Mouse (Mus musculus): ENCODE data around the gene Vps29.

Gene Vps29

DNA sequence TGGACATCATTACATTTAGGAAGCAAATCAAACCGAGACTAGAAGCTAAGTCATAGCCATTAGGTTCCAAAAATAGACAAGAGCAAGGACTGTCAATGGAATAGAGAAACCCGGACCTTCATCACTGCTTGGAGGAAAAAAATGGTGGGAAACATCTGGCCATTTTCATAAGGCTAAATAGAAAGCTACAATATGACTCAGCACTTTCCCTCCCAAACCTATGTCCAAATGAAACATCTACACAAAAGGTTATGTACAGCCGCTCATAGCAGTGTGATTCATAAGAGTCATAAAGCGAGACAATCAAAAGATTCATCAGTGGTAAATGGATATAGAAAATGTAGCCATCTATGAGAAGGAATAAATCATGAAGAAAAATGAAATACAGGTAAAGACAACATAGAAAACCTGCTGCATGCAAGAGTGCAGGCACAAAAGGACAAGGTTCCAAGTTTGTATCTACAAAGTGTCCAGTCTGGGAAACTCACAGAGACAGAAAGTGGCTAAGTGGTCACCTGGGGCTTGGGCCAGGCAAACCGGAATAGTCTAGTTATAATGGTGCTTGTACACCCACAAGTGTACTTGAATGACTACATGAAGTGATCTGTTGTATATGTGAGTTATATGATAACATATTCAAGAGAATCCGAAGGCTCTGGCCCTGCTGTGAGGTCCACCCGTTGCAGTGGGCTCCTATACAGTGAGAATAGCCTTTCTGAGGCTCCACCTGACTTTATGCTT lies 17.4 kb upstream of the Vps29 start:
- DNase-seq (ENCODE audit: low read depth, low spot score) = no peak

DNA sequence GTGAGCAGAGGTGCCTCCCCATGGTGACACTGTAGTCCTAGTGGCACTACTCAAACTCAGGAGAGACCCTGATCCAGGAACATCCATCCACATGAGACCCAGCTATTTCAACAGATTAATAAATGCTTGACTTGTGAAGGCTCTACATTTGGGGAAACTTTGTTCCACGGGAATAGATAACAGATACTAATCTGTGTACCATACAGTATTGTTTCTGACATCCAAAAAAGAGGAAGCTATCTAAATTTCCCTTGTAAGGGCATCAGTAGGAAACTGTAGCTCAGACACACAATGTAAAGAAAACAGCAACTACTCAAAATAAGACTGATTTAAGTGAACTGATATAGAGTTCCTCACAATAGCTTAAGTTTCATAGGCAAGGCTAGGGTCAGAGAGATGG lies 11.3 kb upstream of the Vps29 start:
- DNase-seq (ENCODE audit: low read depth, low spot score) = no peak

DNA sequence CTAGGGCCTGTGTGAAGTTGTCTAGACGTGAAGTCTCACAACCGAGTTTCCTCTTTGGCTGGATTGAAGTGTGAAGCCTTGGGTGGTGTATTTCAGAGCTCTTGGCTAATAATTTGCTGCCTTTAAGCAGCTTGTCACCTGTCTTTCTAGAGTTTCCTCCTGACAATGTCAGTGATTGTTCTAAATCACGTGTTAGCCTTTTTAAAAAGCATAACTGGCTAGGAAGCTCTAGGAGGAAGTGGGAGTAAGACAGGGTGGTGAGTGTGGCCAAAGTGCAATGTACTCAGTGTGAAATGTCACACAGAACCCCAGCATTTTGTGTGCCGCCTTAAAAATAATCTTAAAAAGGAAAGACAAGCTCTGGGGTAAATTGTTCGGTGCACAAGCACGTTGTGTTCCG lies 10.4 kb upstream of the Vps29 start:
- no peak for DNase-seq (ENCODE audit: low read depth, low spot score)

DNA sequence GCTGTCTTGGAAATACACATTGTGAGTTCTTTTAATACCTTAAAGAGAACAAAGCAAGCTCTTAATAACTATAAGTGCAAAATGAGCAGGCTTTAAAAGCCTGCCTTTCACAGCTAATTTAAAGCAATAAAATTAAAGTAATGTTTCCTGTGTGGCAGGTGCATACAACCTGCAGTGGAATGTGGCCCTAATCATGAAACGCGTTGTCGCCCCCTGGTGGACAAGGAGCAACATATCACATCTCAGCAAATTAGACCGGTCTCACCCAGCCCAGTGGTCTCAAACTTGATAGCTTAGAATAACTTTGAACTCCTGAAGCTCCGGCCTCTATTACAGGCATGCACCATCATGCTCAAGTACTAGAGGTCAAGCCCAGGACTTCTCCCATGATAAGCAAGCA lies 9.9 kb upstream of the Vps29 start:
- peak; percentile 65 for DNase-seq (ENCODE audit: low read depth, low spot score)

DNA sequence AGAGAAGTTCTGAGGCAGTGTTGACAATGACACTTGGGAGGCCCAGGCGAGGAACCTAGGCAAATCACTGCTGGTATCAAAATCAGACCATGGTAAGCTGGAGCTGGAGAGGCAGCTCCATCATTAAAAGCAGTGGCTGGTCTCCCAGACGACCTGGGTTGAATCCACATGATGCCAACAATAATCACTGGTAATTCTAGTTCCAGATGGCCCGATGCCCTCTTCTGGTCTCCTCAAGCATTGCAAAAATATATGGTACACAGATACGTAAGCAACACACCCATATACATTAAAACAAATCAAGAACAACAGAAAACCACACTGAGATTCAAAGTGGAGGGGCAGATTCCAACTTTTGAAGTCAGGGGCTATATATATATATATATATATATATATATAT lies 8.4 kb upstream of the Vps29 start:
- no peak for DNase-seq (ENCODE audit: low read depth, low spot score)

DNA sequence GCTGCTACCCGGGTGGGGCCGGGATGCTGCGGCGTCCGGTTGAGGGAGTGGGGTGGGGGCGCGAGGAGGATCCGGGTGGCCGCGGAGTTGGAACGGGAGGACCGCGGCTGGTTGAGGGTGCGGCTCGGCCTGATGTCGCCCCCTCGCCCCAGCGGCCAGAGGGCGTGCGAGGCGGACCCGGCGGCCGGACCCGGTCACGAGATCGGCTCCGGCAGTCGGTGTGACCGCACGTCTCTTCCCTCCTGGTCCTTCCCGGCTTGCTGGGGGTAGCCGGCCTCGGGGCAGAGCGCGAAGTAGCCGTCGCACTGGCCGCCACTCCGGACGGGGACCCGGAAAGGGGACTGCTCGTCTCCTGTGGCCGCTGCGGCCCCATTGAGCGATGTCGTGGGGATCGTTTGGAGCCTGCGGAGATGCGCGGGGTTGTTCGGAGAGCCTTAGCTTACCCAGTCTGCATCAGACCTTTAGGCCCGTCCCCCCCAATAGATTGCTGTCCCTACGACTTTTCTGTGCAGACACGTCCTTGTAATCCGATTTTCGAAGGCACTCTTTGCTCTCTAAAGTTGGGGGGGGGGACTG lies 411 bp downstream of the Vps29 start:
- no peak for DNase-seq (ENCODE audit: low read depth, low spot score)

DNA sequence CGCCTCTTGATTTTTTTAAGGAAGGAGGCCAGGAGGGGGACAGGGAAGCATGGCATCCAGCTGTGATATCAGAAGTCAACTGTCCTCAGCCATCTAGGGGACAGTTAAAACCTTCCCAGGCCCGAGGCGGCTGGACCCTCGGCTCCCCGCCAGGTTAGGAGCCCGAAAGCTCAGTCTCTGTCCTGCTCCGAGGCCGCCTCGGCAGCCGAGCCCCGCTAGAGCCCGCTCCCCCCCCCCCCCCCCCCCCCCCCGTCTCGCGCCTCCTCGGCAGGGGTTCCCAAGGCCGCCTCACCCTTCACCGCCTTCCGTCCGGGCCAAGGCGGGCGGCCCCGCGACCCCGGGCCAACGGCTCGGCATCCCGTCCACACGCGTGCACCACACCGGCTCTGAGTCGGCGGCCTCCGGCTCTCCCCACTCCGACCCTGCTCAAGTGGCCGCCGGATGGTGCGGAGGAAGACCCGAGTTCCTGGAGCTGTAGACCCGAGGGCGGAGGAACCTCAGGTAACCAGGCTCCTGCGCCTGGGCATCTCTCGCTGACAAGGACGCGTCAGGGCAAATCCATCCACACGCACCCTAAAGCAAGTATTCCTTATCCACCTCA lies 17.5 kb downstream of the Vps29 start, which contains the start of gene Gpn3:
TSS of gene Gpn3 (plus strand) at position 286 of the 601 bp plus-strand sequence.
- DNase-seq (ENCODE audit: low read depth, low spot score) = no peak

DNA sequence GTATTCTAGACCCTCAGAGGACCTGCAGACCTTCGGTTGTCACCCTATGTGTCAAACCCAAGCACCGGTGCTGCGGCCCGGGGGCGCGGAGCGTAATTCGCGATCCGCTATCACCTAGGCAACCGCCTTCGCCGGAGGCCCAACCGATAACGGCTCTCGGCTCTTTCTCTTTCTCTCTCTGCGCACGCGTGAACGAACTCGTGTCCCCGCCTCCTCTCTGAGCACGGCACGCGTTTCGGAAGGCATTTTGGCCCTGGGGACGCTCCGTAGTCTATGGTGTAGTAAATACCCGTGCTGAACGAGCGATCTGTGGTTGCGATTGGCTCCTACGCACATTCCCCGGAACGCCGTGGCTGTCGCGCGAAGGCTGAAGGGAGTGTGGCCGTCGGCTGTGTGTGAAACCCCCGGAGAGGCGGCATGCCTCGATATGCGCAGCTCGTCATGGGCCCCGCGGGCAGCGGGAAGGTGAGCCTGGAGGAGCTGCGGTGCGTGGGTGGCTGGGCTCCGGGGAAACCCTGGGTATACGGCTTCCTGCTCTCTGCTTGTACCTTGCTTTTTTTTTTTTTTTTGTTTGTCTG lies 18.1 kb downstream of the Vps29 start, which contains the start of gene Fam216a:
TSS of gene Fam216a (minus strand) at position 173 of the 578 bp plus-strand sequence.
- peak; percentile 99 for DNase-seq (ENCODE audit: low read depth, low spot score)

DNA sequence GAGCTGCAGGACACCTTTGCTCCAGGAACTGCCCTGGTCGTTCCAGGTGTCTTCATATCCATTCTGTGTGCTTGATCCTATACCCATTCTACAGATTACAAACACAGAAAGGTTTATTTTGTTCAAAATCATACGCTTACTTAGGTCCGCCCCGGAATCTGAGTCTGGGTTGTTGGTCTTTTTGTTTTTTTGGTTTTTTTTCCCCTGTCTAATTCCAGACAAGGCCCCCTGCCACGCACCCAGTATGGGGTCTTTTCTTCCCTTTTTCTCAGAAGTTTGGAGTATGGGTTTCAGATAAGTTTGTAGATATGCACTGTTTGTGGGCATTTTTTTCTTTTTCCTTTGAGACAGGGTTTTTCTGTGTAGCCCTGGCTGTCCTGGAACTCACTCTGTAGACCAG lies 18.7 kb downstream of the Vps29 start:
- no peak for DNase-seq (ENCODE audit: low read depth, low spot score)

DNA sequence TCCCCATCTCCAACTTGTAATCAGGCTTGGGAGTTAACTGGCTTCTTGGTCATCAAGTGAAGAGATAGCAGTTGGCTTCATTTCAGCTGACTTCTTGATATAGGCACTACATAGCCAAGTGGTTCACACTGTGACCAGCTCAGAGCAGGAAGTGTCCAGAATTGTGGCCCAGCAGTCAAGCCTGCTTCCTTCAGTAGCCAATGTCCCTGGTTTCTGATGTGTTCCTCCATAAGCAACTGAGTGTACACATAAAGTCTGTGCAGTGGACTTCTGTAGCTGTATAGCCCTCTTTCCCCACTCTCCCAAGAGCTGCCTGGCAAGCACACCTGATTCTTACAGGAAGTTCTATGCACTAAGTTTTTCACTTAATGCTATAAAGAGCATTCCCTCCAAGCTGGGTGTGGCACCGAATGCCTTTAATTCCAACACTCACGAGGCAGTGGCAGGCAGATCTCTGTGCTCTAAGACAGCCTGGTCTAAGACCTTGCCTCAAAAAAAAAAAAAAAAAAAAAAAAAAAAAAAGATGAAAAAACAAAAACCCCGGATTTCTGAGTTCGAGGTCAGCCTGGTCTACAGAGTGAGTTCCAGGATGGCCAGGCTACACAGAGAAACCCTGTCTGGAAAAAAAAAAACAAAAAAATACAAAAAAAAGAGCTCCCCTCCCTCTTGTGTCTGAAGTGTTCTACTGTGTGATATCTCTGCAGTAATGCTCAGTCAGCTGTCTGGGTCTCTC lies 23.1 kb downstream of the Vps29 start:
- DNase-seq (ENCODE audit: low read depth, low spot score) = no peak

DNA sequence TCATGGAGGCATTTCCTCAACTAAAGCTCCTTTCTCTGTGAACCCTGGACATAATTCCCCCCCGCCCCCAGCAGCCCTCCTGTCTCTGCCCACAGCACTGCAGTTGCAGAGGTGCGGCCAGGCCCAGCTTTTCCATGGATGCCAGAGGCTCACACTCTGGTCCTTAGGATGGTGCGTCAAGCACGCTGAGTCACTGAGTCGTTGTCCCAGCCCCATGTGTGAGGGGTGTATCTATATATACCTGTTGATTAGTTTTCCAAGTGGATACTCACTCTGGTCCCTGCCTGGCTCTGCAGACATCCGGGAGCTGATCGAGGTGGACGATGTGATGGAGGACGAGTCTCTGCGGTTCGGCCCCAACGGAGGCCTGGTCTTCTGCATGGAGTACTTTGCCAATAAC lies 24.0 kb downstream of the Vps29 start:
- DNase-seq (ENCODE audit: low read depth, low spot score) = no peak

DNA sequence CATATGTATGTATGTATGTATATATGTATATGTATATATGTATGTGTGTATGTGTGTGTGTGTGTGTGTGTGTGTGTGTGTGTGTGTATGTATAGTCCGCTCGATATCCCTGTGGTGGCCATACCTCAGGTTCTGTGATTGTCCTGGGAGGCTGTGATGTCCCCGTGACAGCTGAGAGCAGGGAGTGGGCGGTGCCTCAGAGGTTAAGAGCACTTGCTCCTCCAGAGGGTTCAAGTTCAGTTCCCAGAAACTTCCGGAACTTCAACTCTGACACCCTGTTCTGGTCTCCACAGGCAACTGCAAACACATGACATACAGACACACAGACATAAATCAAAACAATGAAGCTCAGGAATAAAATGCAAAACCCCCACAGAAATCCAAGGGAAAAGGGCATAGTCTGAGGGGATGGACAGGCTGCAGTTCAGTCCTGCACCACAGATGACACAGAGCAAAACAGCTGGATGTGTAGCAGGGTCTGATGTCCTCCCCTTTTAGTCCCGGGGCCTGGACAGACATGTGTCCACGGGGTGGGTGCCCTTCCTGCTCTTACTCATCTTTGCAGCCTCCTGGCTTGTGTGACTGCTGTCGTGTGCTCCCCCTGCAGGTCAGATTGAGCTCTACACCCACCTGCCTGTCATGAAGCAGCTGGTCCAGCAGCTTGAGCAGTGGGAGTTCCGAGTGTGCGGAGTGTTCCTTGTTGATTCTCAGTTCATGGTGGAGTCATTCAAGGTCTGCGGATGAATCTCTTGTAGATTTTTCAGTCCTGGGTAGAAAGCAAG lies 25.4 kb downstream of the Vps29 start:
- DNase-seq (ENCODE audit: low read depth, low spot score) = peak; percentile 62

DNA sequence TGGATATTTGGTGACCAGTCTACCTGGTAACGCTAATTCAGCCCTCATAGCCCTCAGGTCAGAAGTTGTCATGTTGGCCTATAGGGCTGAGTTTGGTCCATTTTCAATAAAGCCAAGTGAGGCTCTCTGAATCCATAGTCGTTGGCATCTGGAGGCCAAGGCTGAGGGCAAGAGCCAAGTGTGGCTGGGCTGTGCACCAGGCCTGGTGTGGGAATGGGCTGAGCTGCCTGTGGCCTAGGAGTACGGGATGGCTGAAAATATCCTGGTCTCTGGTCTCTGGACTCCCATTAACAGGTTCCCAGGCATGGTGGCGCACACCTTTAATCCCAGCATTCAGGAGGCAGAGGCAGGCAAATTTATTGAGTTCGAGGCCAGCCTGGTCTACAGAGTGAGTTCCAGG lies 35.8 kb downstream of the Vps29 start:
- no peak for DNase-seq (ENCODE audit: low read depth, low spot score)

DNA sequence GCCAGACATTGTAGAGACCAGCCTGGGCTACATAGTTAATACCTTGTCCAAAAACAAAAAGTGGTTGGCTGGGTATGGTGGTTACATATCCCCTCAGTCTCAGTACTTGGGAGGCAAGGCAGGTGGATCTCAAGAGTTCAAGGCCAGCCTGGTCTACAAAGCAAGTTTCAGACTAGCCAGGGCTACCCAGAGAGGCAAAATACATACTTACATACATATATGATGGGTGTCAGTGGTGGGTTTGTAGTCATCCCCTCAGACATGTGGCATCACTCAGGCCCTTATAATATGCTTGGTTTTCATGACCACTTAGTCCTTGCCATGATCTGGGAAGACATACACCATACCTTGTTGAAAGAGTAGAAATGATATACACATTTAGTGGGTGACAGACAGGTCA lies 36.5 kb downstream of the Vps29 start:
- DNase-seq (ENCODE audit: low read depth, low spot score) = no peak

DNA sequence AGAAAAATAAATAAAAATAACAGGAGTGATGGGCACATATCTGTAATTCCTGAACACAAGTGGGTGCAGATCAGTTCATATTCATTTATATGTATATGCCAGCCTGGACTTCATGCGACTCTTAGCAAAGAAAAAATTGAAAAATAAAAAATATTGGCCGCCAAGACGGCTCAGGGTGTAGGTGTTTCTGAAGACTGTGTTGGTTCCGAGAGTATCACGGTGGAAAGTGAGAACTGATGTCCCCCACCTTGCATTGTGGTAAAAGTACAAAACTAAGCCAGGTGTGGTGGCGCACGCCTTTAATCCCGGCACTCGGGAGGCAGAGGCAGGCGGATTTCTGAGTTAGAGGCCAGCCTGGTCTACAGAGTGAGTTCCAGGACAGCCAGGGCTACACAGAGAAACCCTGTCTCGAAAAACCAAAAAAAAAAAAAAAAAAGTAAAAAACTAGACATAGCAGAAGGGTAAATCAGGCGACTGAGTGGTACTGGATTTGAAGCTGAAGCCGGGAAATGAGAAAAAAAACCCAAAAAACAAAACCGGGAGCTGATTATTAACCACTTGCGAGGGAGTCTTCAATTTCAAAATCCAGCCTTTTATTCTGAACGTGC lies 37.1 kb downstream of the Vps29 start:
- no peak for DNase-seq (ENCODE audit: low read depth, low spot score)

DNA sequence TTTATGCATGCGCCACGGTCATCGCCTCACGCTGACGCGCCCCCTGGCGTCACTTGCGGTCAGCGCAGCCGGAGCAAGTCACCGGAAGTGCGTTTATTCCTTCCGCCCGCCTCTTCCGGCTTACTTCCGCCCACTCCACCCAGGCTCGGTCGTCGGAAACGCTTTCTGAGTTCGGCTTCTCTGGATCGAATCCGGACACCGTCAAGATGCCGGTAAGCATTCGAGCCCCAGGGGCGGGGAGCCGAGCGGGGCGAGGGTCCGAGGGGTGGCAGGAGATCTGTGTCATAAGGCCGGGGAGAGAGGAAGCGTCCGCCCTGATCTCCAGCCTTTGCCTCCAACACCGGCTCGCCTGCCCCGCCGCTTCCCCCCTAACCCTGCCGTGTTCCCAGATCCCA lies 37.6 kb downstream of the Vps29 start, which contains the start of gene Arpc3:
TSS of gene Arpc3 (plus strand) at position 93 of the 395 bp plus-strand sequence.
- DNase-seq (ENCODE audit: low read depth, low spot score) = peak; percentile 74

DNA sequence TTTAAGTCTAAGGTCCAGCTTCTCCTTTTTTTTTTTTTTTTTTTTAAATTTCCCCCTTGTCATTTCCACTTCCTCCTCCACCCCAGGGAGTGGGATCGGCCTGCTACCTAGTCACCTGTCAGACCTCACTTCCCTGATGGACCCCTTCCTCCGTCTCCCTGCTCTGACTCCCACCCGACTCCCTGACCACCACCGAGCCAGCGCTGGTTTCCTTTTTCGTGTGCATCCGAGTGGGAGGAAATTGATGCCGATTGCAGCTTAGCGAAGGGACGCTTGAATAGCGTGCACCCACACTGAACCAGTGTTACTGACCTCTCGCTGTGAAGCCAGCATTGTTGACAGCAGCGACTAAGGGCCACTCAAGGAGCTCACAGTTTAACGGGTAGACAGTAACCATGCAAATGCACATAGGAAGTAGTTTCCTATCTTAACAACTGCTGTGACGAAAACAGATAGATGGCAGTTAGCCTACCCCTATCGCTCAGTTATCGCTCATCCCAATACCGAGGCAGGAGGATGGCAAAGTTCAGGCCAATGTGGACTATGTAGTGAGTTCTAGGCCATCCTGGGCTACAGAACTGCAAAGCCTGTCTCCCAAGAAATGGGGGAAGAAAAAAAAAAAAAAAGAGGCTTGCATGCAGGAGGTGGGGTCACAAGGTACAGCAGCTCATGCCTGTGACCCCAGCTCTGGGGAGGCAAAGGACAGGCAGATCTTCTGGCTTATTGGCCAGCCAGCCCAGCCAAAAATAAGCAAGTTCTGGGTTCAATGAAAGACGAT lies 38.2 kb downstream of the Vps29 start:
- no peak for DNase-seq (ENCODE audit: low read depth, low spot score)

DNA sequence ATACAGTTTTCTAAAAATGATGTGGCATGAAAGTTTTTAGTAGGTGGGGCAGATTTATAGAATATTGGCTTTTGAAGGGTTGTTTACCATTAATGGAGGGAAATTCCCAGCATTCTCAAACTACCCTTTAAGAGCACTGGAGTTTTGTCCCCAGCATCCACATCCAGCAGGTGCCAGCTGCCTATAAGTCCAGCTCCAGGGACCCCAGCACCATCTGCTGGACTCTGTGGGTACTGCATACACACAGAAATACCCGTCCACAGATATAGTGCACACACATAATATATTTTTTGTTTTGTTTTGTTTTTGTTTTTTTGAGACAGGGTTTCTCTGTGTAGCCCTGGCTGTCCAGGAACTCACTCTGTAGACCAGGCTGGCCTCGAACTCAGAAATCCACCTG lies 39.7 kb downstream of the Vps29 start:
- peak; percentile 42 for DNase-seq (ENCODE audit: low read depth, low spot score)

DNA sequence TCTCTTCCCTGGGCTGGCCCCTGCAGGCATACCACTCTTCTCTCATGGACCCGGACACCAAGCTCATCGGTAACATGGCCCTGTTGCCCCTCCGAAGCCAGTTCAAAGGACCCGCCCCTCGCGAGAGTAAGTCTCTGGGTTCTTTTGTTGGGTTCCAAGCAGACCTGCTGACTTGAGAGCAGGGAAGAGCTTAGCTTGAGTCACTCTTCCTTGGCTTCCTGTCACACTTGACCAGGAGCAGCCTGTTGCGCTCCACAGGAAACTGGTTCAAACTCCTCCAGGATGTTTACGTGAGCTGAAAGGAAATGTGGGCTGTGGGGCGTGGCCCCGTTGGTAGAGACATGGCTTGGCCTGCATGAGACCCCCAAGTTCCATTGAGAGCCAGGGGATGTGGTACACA lies 42.6 kb downstream of the Vps29 start:
- no peak for DNase-seq (ENCODE audit: low read depth, low spot score)

DNA sequence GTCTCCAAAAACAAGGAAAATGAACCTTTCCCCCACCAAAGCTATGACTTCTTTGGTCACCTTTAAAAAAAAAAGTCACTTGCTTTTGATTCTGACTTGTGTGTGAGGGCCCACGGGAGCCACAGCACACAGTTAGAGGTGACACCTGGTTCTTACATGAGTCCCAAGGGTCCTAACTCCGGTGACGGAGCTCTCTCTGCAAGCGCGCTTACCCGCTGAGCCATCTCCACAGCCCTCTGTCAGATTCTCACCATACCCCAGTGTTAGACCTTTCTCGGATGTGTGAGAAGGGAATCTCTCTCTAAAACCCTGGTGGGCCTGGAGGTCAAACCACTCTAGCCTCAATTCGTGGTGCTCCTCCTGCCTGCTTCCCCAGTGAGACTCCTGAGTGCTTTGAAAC lies 43.3 kb downstream of the Vps29 start:
- no peak for DNase-seq (ENCODE audit: low read depth, low spot score)

Data from retina, adult 2 months (tissue).